Mouse (Mus musculus): ENCODE results near the gene Iffo2. TPM values are rescaled to one million over a fixed set of nuclear protein-coding genes. Genes with fewer than 3 reads are reported as not detected.

Iffo2 gene
- total RNA-seq, 1 experiment from 2014 or later = 3.7 TPM

DNA sequence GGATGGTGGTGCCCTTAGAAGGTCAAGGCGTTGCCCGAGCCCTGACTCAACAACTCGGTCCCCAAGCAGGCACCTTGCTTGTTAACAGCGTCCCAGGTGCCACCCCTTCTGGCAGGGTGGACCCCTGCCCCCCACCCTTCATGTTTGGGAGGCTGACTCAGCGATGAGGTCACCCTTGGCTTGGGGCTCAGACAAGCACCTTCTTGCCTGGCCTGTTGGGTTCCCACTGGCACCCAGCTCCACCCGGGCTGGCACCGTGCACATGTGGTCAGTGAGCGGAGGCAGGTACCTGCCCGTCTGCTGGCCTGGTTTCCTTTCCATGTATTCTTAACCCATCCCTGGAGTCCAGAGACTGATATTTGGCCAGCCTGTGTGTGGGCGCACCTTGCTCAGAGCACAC is 8.4 kb upstream of the Iffo2 start:
- ATAC-seq (ENCODE audit: extremely low read depth, insufficient number of reproducible peaks, low FRiP score, poor library complexity, severe bottlenecking) = no peak

DNA sequence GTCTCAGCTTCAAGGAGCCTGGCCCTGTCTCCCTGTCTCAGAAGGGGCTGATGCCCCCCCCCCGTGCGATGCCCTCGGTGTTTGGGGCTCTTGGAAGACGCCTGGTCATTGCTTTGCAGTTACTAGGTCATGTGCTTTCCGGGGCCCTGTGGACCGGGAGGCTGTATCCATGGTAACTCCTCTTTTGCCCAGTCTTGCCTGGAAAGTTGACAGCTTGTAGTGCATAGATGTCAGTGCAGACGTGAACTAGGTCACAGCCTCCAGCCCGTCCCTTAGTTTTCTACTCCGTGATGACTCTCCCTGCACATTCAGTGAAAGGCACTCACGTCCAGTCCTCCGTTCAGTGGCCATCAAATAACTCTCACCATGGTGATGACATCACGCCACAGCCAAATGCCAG is 3.9 kb upstream of the Iffo2 start:
- no peak for ATAC-seq (ENCODE audit: extremely low read depth, insufficient number of reproducible peaks, low FRiP score, poor library complexity, severe bottlenecking)

- ATAC-seq (ENCODE audit: extremely low read depth, insufficient number of reproducible peaks, low FRiP score, poor library complexity, severe bottlenecking) = no peak
These were observed 1.7 kb downstream of the Iffo2 start for GRCm38 (mm10) chr4:139532081-139532480.

DNA sequence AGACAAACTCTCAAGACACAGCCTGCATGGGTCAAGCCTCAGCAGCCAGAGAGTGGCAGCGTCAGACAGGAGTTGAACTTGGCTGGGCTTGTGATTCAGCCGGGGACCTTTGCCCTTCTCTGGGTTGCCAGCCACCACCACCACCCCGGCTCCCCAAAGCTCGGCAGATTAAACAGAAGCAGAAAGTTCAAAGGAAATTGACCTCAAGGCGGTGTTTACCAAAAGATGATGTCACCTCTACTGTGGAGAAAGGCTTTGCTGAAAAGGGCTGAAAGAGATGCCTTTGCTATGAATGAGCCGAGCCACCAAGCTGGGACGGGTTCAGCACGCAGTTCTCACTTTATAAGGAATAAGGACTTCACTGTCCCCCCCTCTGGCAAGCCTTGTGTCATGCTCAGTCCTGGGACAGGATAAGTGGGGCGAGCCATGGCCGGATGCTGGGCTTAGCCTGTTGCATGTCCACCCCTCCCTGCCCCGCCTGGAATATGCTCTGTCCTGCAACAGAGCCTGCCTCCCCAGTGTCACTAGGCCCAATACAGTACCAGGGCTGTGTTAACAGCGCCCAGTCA is 4.9 kb downstream of the Iffo2 start:
- ATAC-seq (ENCODE audit: extremely low read depth, insufficient number of reproducible peaks, low FRiP score, poor library complexity, severe bottlenecking) = no peak

DNA sequence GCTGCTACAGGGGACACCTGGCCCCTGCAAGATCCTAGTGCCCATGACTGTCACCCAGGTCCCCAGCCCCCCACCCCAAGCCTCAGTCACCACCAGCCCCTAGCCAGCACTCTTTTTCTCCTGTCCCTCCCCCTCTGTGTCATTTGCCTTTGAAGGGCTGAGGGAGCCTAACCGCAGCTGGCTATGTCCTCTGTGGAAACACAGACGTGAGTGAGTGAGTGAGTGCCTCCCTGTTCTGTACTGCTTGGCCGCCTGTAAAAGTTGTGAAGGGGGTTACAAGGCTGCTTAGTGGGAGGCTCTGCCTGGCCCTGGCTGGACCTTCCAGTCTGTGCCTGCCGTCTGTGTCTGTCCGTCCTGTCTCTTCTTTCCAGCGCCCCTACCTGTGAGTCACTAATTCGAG is 5.4 kb downstream of the Iffo2 start:
- ATAC-seq (ENCODE audit: extremely low read depth, insufficient number of reproducible peaks, low FRiP score, poor library complexity, severe bottlenecking) = no peak

DNA sequence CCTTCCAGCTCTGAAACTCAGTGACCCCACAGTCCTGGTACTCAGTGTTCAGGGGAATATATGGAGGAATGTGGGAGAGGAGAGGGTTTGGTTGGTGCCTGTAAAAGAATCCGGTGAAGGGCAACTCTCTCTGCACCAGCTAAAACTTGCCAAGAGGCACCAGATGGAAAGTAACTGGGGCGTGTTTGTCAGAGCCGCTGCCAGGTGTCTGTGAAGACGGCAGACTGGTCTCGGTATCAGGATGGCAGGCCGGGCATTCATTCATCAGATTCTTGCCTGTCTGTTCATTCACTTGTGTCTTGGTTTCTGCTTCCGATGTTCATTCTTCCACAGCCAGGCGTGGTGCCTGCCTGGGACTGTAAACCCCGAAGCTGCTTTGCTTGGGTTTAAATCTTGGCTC is 6.4 kb downstream of the Iffo2 start:
- no peak for ATAC-seq (ENCODE audit: extremely low read depth, insufficient number of reproducible peaks, low FRiP score, poor library complexity, severe bottlenecking)

- ATAC-seq (ENCODE audit: extremely low read depth, insufficient number of reproducible peaks, low FRiP score, poor library complexity, severe bottlenecking) = no peak
These were observed 10.4 kb downstream of the Iffo2 start for GRCm38 (mm10) chr4:139540784-139541183.

DNA sequence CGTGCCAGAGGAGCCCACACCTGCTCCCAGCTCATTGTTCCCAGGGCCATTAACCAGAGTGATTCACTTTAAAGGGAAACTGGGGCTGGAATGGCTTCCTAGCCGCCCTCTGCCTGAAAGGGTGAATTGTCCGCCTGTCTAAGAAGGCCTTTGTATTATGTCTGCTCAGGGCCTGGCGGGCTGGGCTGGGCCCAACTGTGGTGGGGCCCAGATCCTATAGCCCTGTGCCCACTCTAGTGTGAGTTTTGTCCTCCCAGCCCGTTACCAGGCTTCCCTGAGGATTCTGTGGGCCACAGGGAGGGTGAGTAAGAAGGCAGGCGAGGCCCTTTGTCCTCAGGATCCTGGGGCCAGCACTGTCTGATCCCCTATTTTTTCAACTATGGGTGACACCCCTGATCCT is 15.4 kb downstream of the Iffo2 start:
- no peak for ATAC-seq (ENCODE audit: extremely low read depth, insufficient number of reproducible peaks, low FRiP score, poor library complexity, severe bottlenecking)

DNA sequence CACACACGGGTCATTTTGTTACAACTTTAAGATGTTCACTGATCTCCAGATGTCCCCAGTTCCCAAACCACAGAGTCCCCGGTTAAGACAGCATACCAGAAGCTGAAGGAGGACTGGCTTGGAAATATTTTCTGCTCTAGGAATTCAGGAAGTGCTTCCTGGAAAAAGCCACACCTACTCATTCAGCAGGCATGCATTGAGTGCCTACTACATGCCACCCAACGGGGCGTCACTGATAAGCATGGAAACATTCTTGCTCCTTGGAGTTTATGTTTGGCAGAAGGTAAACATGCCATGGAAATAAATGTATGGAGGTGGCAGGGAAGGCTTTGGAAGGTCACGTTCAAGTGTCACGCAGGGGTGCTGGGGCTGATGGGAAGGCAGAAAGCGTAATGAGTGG is 19.1 kb downstream of the Iffo2 start:
- no peak for ATAC-seq (ENCODE audit: extremely low read depth, insufficient number of reproducible peaks, low FRiP score, poor library complexity, severe bottlenecking)

GRCm38 (mm10) chr4:139555235-139555634 is 24.9 kb downstream of the Iffo2 start:
- no peak for ATAC-seq (ENCODE audit: extremely low read depth, insufficient number of reproducible peaks, low FRiP score, poor library complexity, severe bottlenecking)

GRCm38 (mm10) chr4:139555951-139556350 is 25.6 kb downstream of the Iffo2 start:
- no peak for ATAC-seq (ENCODE audit: extremely low read depth, insufficient number of reproducible peaks, low FRiP score, poor library complexity, severe bottlenecking)

DNA sequence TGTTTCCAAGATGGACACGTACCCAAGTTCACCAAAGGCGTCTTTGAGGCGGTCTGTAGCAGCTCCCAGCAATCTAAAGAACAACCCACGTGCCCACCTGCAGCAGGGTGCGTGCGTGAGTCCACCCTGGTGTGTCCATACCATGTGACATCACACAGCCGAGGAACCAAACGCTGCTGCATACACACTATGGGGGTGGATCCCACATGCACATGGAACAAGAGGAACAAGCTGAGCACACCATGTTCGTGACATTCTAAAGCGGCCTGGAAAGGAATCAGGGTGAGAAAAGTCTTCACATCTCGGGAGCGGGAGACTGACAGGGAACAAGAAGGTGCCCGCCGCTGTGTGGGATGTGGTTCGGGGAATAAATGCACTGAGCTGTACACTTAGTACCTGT is 38.0 kb downstream of the Iffo2 start:
- no peak for ATAC-seq (ENCODE audit: extremely low read depth, insufficient number of reproducible peaks, low FRiP score, poor library complexity, severe bottlenecking)

DNA sequence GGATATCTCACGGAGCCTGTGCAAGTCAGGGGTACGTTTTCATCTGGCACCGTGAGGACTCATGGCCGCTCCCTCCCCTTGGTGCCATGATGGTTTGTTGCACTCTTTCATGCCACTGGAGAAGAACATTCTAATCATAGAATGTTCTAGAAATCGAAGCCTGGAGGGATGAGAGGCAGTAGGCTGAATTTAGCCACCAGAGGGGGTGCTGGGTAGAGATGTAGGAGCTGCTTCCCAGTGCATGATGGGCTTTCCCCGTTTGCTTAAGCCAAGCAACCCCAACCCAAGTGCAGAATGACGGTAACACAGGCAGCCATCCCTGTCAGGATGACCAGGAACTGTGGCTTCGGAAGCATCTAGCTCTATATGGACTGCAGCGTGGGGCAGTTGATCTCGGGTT is 40.4 kb downstream of the Iffo2 start:
- ATAC-seq (ENCODE audit: extremely low read depth, insufficient number of reproducible peaks, low FRiP score, poor library complexity, severe bottlenecking) = no peak

DNA sequence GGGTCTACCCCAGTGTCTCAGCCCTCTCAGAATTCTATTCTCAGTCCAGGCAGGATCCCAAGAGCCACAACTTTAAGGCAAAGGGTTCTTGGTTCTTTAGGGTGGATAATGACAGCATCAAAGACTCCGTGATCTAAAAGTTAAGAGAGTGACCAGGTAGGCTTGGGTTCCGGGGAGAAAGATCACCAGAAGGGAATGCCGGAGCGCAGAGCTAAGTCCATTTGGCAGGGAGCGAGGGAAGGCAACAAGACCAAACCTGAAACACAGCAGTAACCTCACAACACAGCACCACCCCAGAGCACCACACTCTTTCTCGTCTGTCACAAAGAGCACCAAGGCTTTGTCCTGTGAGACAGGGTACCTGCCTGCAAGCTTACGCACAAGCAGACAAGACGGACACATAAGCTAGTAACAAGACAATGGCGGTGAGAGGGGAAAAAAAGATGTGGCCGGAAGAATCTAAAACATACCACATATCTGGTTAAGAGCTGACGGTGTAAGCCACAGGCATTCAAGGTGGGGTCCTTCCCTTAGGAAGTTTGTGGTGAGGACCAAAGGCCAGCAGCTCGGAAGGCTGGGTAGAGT is 42.7 kb downstream of the Iffo2 start:
- ATAC-seq (ENCODE audit: extremely low read depth, insufficient number of reproducible peaks, low FRiP score, poor library complexity, severe bottlenecking) = no peak

DNA sequence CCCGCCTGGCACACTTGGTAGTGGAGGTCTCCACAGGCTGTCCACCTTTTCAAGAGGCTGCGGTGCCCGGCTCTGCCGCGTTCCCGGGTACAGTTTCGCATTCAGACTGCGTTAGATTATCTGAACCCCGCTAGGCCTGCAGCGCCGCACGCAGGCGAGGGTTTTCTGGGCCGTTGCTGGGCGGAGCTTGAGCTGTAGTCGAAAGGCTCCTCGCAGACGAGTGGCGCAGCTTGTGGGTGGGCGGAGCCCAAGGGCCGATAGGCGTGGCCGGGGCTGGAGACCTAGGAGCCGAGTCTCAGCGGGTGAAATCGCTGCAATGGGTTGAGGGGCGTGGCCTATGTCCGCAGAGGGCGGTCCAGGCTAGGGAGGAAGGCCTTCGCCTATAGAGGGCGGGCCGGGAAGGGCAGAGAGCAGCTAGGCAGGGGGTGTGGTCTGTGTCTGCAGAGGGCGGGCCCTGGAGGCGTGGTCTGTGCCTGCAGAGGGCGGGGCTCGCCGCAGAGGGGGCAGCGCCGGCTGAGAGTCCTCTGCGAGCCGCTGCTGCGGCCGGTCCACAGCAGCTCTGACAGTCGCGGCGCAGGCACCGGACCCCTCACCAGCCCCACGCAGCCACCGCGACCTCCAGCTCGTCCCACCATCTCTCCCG is 43.9 kb downstream of the Iffo2 start:
- peak; percentile 91 for ATAC-seq (ENCODE audit: extremely low read depth, insufficient number of reproducible peaks, low FRiP score, poor library complexity, severe bottlenecking)

GRCm38 (mm10) chr4:139574799-139575672 is 44.7 kb downstream of the Iffo2 start:
- no peak for ATAC-seq (ENCODE audit: extremely low read depth, insufficient number of reproducible peaks, low FRiP score, poor library complexity, severe bottlenecking)

GRCm38 (mm10) chr4:139575673-139576003 is 45.3 kb downstream of the Iffo2 start:
- ATAC-seq (ENCODE audit: extremely low read depth, insufficient number of reproducible peaks, low FRiP score, poor library complexity, severe bottlenecking) = no peak

GRCm38 (mm10) chr4:139576251-139576880 is 46.0 kb downstream of the Iffo2 start:
- ATAC-seq (ENCODE audit: extremely low read depth, insufficient number of reproducible peaks, low FRiP score, poor library complexity, severe bottlenecking) = no peak

- no peak for ATAC-seq (ENCODE audit: extremely low read depth, insufficient number of reproducible peaks, low FRiP score, poor library complexity, severe bottlenecking)
These were observed 46.7 kb downstream of the Iffo2 start for GRCm38 (mm10) chr4:139577006-139577405.

- no peak for ATAC-seq (ENCODE audit: extremely low read depth, insufficient number of reproducible peaks, low FRiP score, poor library complexity, severe bottlenecking)
These were observed 48.0 kb downstream of the Iffo2 start for GRCm38 (mm10) chr4:139578389-139578788.

All from neutrophil, adult 5-6 weeks (primary cell).